Mouse (Mus musculus) heart, embryonic 16.5 days (tissue): Measurements from ENCODE around the gene Gm38392. TPM values are rescaled to one million over a fixed set of nuclear protein-coding genes. Genes with fewer than 3 reads are reported as not detected.

ENCODE experiments used
- ATAC-seq: fragments of 200-750 bp; cut with Nextera tagmentation; replicated peaks from 2 replicates; pipeline ENCODE4 v1.8.0; 2017; ENCODE audit warnings: moderate number of reproducible peaks; ENCODE audit not compliant: insufficient read depth, low FRiP score; ENCODE audit errors: extremely low read depth
- H3K27ac ChIP-seq: fragments of 300-500 bp; sonication (generic); 2 replicates; pipeline ENCODE4 v1.5.1; 2014; ENCODE audit warnings: mild to moderate bottlenecking, low read length, control low read depth, moderate library complexity
- H3K27me3 ChIP-seq: fragments of 300-500 bp; sonication (generic); 2 replicates; pipeline ENCODE4 v1.6.1; 2014; ENCODE audit warnings: low read length, mixed read lengths; ENCODE audit not compliant: control insufficient read depth, insufficient read depth
- H3K36me3 ChIP-seq: fragments of 300-500 bp; sonication (generic); 2 replicates; pipeline ENCODE4 v1.6.1; 2014; ENCODE audit not compliant: control insufficient read depth, insufficient read depth
- H3K4me1 ChIP-seq: fragments of 300-500 bp; sonication (generic); 2 replicates; pipeline ENCODE4 v1.6.1; 2014; ENCODE audit warnings: low read length, mixed read lengths; ENCODE audit not compliant: control insufficient read depth, insufficient read depth
- H3K4me2 ChIP-seq: fragments of 300-500 bp; sonication (generic); 2 replicates; pipeline ENCODE4 v1.6.1; 2014; ENCODE audit warnings: low read depth, mild to moderate bottlenecking, control low read depth, low read length
- H3K4me3 ChIP-seq: fragments of 300-500 bp; sonication (generic); 2 replicates; pipeline ENCODE4 v1.5.1; 2014; ENCODE audit warnings: mild to moderate bottlenecking, control low read depth, low read length
- H3K9ac ChIP-seq: fragments of 300-500 bp; sonication (generic); 2 replicates; pipeline ENCODE4 v1.6.1; 2014; ENCODE audit warnings: low read length, control low read depth
- H3K9me3 ChIP-seq: fragments of 300-500 bp; sonication (generic); replicated peaks from 2 replicates; pipeline ENCODE4 v1.6.1; 2016; ENCODE audit warnings: low read length; ENCODE audit not compliant: control insufficient read depth
- WGBS: fragments of 180-500 bp; shearing (Covaris S2); extraction: QIAGEN DNeasy Blood & Tissue Kit; methylation state at CpG from one replicate; pipeline ENCODE4 v1.1.7; 2014; 5-methylcytosine and 5-hydroxymethylcytosine counted together
- polyA plus RNA-seq: library from polyadenylated mRNA; unstranded; fragments of >200 nt; fragmentation: Nextera tagmentation; extraction: Ambion mirVana; gene quantifications from 2 replicates; pipeline ENCODE4 v1.2.1, GENCODE M21; 2015

Gm38392 gene
- polyA plus RNA-seq, 1 experiment from 2014 or later = not detected

- Histone ChIP-seq H3K36me3 (no peaks in the 10 kb centered on the region), H3K27me3 (peaks cover 95% of the 10 kb centered on the region), H3K27ac (no peak overlapping the region), H3K4me1 (no peaks in the 10 kb centered on the region), H3K4me3 (no peak overlapping the region), H3K9ac (no peak overlapping the region), H3K4me2 (no peak overlapping the region), H3K9me3 (no peaks in the 10 kb centered on the region)
- ATAC-seq = no peak
- 7% methylated on average over 3 of the region's 3 CpGs for WGBS
Measured at GRCm38 (mm10) chr3:88208226-88208720, 78.7 kb downstream of the Gm38392 start.

DNA sequence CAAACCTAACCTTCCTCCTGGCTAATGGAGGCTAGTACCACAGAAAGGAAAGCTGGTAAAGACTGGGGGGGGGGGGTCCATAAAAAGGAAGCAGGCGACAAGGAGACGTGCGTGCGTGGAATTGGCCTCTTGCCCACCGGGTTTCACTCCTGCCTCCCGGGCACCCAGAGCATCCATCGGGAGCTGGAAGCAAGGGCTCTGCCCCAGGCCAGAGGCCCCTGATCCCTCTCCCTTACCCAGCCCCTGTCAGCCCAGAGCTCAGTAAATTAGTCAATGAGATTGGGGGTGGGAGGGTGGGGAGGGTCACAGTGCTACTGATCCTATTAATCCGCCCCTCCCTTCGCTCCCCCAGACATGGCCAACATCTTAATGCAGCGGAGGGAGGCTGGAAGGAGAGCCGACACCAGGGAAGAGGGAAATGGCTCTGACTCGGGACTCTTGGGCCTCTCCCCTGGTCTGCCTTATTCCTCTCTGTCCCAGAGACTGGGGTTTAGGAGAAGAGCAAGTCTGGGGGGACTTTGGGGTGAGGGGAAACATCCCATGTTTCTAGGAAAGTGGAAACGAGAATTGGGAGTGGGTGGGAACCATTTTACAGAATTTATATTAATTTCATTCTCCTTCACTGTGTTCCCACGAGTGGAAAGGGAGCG is 79.4 kb downstream of the Gm38392 start:
- Histone ChIP-seq H3K9me3 (no peaks in the 10 kb centered on the region), H3K4me2 (no peak overlapping the region), H3K27me3 (peaks cover 95% of the 10 kb centered on the region), H3K27ac (no peak overlapping the region), H3K4me1 (no peaks in the 10 kb centered on the region), H3K36me3 (no peaks in the 10 kb centered on the region), H3K4me3 (no peak overlapping the region), H3K9ac (no peak overlapping the region)
- WGBS = 6% methylated on average over 15 of the region's 15 CpGs
- ATAC-seq = no peak

DNA sequence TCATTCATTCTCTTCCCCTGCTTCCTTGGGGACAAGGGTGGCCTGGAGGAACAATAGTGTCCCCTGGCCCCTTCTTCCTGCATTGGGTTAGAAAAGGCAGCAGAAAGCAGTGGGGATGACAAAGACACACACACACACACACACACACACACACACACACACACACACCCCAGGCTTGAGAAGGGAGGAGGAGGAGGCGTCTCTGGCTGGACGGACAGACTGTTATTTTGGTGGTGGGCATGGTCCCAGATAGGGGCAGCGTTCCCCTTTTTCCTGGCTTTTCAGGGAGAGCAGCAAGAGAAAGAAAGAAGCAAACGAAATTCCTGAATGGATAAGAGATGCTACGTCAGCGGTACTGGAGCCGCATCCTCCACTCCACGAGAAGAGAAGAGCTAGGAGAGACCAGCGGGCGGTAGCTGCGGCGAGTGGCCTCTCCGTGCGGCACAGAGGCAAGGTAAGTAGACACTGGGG is 80.1 kb downstream of the Gm38392 start:
- no peaks in the 10 kb centered on the region for H3K36me3 ChIP-seq
- no peak overlapping the region for H3K4me2 ChIP-seq
- ATAC-seq = no peak
- no peaks in the 10 kb centered on the region for H3K4me1 ChIP-seq
- H3K9me3 ChIP-seq = no peaks in the 10 kb centered on the region
- no peak overlapping the region for H3K9ac ChIP-seq
- no peak overlapping the region for H3K27ac ChIP-seq
- no peak overlapping the region for H3K4me3 ChIP-seq
- whole genome bisulfite sequencing = 1% methylated on average over 14 of the region's 14 CpGs
- H3K27me3 ChIP-seq = peaks cover 95% of the 10 kb centered on the region

DNA sequence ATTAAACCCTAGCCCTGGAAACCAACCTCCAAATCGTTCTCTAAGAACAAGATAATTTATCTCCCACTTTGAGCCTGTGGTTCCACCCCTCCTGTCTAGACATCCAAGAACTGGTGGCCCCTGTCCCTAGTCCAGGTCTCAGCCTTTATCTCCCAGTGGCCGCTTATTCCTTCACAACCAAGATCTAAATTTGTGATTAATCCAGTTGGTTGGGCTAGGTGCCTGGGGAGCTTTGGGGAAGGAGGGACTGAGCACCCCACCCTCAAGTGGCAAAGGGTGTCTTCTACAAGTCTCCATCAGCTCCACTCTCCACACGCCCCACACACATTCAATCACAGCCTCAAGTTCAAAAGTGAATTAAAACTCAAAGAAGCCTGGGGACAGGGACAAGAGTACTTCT is 80.5 kb downstream of the Gm38392 start:
- H3K36me3 ChIP-seq = no peaks in the 10 kb centered on the region
- WGBS = 5% methylated on average over 3 of the region's 3 CpGs
- no peak overlapping the region for H3K27ac ChIP-seq
- no peak overlapping the region for H3K4me3 ChIP-seq
- no peaks in the 10 kb centered on the region for H3K4me1 ChIP-seq
- no peak overlapping the region for H3K4me2 ChIP-seq
- ATAC-seq = no peak
- no peaks in the 10 kb centered on the region for H3K9me3 ChIP-seq
- peaks cover 95% of the 10 kb centered on the region for H3K27me3 ChIP-seq
- H3K9ac ChIP-seq = no peak overlapping the region

DNA sequence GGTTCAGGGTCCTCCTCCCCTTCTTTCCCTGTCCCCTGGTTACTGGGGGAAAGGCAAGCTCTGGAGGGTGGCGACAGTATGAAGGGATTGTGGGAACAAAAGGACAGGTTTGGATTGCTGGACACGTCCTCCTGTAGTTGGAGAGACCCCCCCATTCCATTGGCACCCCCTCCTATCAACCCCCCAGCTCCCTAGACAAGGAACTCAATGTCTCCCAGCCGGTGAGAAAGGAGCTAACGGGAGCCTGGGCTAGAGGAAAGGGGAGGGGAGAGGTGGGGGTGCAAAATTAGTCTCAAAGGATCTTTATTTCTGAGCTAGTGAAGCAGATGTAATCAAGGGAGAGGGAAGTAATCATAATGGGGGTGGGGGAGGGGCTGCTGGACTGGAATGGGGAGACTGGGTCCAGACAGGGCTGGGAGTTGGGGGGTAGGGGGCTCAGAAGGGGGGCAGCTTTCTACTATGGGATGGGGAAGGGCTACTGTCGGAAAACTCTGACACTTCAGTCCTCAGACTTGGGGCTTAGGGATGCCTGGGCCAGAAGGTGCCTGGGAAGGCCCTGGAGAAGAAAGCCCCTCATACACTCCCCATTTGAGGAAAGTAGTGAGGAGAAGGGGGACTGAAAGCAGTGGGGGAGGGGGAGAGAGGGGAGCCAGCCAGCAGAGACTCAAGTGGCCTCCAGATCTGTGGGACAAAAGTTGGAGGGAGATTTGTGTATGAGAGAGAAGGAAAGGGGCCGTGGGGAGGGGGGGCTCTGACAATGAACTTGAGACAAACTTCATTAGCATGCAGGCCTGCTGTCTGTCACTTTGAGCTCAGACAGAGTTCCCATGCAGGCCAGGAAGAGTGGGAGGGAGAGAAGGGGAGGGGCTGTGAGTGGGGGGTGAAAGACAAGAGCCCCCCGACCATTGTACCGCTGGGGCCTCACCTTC is 81.2 kb downstream of the Gm38392 start:
- Histone ChIP-seq H3K9ac (no peak overlapping the region), H3K4me2 (no peak overlapping the region), H3K4me1 (peaks cover 3% of the 10 kb centered on the region; the same call in 1 of the 2 replicates), H3K4me3 (no peak overlapping the region), H3K27ac (no peak overlapping the region), H3K36me3 (no peaks in the 10 kb centered on the region), H3K9me3 (no peaks in the 10 kb centered on the region), H3K27me3 (peaks cover 96% of the 10 kb centered on the region)
- WGBS = 4% methylated on average over 8 of the region's 8 CpGs
- no peak for ATAC-seq

DNA sequence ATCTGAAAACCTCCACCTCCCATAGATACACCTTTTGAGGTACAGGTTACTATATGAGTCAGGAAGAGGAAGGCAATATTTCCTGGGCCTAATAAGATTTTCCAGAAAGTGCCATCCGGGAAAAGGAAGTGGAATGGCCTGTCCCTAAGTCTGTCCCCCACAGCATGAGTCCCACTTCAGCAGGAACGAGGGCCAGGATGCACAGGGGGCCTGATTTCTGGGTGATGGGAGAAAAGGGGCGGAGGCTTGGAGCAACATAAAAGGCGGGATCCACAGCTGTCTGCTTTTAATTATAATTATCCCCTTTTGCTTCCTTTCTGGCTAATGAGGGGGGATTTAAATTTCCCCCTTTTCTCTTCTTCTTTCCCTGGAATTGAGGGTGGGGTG is 81.8 kb downstream of the Gm38392 start:
- Histone ChIP-seq H3K9me3 (no peaks in the 10 kb centered on the region), H3K36me3 (no peaks in the 10 kb centered on the region), H3K4me3 (no peak overlapping the region), H3K4me1 (peaks cover 7% of the 10 kb centered on the region; the same call in 1 of the 2 replicates), H3K4me2 (no peak overlapping the region), H3K9ac (no peak overlapping the region), H3K27ac (no peak overlapping the region), H3K27me3 (peaks cover 93% of the 10 kb centered on the region)
- no peak for ATAC-seq
- 8% methylated on average over 4 of the region's 4 CpGs for WGBS

- Histone ChIP-seq H3K27ac (no peak overlapping the region), H3K4me1 (peaks cover 7% of the 10 kb centered on the region; the same call in 1 of the 2 replicates), H3K27me3 (peaks cover 90% of the 10 kb centered on the region), H3K9ac (no peak overlapping the region), H3K36me3 (no peaks in the 10 kb centered on the region), H3K4me3 (no peak overlapping the region), H3K4me2 (no peak overlapping the region), H3K9me3 (no peaks in the 10 kb centered on the region)
- ATAC-seq = no peak
- 16% methylated on average over 1 of the region's 1 CpGs for WGBS
Measured at GRCm38 (mm10) chr3:88204751-88205150, 82.3 kb downstream of the Gm38392 start.

- Histone ChIP-seq H3K36me3 (no peaks in the 10 kb centered on the region), H3K9me3 (no peaks in the 10 kb centered on the region), H3K4me1 (peaks cover 7% of the 10 kb centered on the region; the same call in 1 of the 2 replicates), H3K9ac (no peak overlapping the region), H3K4me2 (no peak overlapping the region), H3K4me3 (no peak overlapping the region), H3K27me3 (peaks cover 90% of the 10 kb centered on the region), H3K27ac (no peak overlapping the region)
- no peak for ATAC-seq
- WGBS = 7% methylated on average over 7 of the region's 7 CpGs
Measured at GRCm38 (mm10) chr3:88203999-88204700, 82.9 kb downstream of the Gm38392 start.
